Mouse (Mus musculus): Measurements from ENCODE around the gene Ercc6l2.
"Not testable (repeated sequence)": the region's sequence is repeated elsewhere in the genome, so short reads cannot be mapped to it uniquely, and the experiment has no call there.

Ercc6l2 gene

DNA sequence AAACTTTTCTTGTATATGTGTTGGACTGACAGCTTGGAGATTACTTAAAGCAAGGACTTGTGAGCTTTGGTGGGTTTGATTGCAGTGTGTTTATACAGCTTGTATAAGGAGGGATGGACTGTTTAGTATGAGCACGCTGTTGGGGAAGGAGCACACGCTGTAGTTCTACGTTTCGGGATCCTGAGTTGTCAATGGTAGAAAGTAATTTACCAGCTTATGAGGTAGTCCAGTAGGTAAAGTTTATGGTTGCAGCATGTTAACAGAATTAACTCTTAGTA lies 64.8 kb downstream of the Ercc6l2 start:
- in situ Hi-C loops (cut with MseI, MboI): no loop called here

DNA sequence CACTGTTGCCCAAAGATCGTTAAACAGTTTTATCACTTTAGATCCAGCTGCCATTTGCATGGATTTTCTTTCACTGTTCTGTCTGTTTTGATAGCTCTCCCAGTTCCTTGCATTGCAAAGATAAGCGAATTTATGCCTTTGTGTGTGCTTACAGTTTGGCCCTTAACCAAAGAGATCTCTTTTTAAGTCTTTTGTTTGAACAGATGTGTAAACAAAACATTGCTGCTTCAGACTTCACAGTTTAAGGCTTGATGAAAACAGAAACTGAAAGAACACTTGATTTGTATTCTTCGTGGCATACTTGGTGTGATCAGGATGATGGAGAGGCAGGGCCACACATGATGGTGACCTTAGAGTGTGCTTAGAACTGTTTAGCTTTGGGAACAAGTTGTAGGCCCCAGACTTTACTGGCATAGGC lies 70.5 kb downstream of the Ercc6l2 start:
- in situ Hi-C loops (cut with MseI, MboI): no loop called here

DNA sequence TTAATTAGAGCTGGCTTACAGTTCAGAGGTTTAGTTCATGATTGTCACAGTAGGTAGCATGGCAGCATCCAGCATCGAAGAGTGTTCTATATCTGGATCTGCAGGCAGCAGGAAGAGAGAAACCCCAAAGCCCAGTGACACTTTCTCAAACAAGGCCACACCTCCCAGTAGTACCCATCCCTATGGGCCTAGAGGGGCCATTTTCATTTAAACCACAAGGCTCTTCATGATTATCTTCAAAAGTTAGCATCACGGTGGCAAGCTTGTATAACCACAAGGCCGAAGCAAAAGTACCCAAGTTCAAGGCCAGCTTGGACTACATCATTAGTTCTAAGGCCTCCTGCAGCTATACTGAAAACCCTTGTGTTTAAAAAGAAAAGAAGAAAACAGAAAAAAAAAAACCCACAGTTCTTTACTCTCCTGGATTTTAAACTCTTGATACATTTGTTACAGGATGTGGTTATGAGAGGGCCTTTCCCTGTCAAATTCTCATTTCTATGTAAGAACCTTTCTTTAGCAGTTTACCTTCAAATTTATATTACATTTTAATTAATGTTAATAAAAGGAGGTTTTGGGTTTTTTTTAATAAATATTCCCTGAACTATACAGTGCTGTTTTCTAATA lies 71.5 kb downstream of the Ercc6l2 start:
- in situ Hi-C loops (cut with MseI, MboI): no loop called here

DNA sequence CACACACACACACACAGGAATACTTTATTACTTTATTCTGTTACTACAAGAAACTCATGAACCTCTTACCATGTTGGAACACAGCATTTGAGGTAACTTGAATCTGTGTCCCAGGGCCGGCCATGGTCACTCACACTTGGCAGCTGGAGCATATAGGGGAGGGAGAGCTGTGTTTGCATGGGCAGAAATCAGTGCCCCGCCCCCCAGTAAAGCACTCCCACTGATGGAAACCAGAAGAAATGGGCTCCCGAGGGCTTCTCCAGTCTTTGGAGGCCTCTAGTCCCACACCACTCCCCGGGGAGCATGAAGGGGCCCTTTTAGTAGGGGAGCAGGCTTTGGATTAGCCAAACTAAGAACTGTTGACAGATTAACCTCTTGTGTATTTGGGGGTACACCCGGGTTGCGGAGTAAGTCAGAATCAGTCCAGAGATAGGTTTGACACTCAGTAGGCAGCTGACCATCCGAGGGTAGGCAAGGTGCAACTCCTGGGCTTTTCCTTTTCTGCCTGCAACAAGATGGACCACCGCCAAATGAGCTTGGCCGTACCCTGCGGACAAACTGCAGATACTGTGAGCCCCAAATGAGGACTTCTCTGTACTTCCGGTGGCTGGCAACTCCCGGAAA lies 85.8 kb downstream of the Ercc6l2 start:
- in situ Hi-C loops (cut with MseI, MboI): no loop called here

DNA sequence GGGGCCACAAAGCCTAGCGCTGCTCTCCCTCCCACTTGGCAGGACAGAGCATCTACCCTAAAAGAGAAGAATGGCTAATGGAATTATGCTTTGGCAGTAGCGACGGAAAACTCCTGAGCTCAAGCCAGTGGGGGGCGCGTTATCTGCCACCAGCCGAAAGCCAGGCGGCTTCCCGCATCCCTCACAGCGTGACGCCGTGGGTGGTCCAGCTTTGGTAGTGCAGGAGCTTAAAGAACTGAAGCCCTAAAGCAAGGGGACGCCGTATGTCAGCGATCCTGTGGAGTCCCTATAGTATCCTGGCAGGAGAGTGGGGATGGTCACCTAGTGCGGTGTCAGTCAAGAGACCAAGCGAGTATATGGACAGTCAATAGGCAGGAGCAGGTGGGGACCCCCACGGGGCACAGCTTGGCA lies 86.3 kb downstream of the Ercc6l2 start:
- in situ Hi-C loops (cut with MseI, MboI): no loop called here

DNA sequence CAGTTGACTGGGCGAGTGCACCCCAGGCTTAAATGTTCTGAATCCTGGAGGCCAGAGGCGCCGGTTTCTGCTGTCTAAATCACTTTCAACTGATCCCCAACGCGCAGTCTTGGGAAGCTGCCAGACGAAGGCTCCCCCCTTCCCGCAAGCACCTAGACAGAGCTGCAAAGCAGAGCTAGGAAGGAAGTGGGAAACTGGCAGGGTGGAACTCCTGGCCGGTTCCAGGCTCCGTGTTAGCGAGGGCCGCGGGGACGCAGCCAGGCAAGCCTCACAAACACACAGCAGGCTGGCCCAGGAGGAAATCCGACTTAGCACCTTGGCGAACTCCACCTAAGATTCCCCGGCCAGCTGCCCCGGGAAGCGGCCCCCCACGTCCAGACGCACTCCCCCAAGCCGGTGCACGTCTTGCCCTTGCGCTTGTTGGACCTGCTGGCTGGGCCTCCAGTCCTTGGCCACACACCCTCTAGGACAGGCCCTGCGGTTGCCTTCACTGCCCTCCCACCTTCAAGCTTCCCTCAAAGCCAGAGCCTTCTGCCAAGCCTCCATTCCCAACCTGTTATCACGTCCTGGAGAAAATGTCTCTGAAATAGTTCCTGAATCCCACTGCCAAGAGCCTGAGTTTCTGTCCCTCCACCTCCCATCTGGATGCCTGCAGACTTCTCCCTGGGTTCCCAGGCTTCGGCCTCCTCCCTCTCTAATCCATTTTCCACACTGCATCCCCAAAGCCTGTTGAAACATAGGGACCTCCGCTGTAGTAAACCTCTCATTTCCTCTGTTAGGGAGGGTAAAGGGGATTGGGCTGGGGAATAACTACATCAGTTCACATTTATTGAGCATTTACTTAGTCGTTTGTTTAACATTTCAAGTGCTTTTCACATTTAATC lies 86.9 kb downstream of the Ercc6l2 start:
- in situ Hi-C loops (cut with MseI, MboI): no loop called here

DNA sequence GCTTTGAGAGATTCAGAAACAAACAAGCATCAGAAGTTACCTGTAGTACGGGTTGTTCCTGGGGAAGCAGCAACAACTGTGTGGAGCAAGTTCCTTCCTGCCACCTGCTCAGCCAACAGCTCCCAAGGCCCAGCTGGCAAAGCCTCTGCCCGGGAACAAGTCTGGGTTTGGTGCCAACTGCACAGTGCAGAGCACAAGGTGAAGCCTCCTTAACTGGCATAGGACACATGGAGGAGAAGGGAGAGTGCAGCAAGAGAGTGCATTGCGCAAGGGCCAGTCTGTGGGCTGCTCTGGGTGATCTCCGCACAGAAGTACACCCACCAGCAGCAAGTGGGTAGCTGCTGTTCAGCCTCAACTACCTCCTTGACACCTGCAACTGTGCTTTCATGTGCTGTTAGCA lies 91.5 kb downstream of the Ercc6l2 start:
- in situ Hi-C loops (cut with MseI, MboI): no loop called here

DNA sequence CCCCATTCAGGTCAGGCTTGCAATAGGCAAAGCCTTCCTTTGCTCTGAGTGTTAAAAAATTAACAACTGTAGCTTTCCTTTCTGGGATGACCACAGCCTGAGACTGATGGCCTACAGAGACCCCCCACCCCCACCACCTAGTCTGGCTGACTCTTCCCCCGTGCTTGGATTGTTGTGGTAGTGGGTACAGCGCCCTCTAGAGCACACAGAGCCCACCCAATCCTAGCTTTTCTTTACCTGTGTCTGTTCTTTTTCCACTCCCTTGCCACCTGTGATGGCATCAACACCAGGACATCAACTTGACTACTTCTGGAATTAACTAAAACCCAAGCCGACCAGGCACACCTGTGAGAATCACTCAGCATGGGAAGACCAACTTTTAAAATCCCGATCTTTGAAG lies 92.4 kb downstream of the Ercc6l2 start:
- in situ Hi-C loops (cut with MseI, MboI): no loop called here

DNA sequence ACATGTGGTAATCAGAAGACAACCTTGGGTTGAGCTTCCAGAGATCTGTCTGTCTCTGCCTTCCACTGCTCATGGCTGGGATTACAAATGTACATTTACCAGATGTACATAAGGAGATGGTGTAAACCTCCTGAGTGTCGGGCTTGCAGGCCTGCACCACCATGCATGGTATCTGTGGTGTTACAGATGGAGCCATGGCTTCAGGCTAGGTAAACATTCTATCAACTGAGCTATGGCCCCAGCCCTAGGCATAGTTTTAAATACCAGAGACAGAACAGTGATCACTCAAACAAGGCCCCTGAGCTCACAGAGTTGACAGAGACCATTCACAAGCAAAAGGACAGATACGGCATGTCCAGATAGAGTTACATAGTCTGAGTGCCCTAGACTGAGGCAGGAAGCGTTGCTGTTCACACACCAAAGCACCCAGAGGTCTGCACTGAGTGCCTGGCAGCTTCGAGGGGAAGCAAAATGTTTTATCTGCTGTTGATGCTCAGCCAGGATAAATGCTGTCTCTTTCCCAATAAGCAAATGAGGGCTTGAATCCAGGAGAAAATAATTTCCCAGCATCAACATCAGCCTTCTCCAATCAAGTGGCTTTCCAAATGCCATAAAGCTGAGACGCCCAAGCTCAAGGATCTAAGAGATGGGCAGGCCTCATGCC lies 95.2 kb downstream of the Ercc6l2 start:
- in situ Hi-C loops (cut with MseI, MboI): no loop called here

DNA sequence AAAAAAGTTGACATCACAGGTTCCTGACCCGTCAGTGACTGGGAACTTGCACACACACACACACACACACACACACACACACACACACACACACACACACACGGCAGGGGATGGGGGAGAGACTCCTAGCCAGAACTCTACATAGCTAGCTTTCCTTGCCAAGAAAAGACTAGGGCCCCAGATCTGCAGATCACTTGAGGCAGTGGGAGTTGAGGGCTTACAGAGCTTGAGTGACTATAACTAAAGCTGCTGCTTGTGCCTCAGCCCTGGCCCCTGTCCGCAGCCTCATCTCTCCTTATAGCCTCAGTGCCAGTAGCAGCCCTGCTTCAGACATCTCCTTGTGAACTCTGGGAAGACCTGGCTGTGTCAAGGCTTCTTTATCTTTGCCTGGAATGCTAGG lies 96.6 kb downstream of the Ercc6l2 start:
- in situ Hi-C loops (cut with MseI, MboI): no loop called here

DNA sequence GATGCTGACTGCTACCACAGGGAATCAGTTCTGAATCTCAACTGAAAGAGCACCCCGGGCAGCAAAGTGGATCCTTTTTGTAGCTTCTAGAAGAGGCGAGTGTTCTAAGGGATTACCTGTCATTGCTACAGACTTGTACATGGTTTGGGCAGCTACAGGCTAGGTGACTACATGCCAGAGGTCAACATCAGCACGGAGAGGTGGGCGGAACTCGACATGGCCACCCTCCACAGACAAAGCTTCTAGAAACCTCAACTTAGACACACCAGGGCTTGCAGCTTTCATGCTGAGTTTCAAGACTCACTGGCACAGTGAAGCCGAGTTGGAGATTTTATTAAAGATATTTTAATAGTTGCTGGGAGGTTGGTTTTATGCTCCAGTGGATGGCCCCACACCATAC lies 98.1 kb downstream of the Ercc6l2 start:
- in situ Hi-C loops (cut with MseI, MboI): no loop called here

DNA sequence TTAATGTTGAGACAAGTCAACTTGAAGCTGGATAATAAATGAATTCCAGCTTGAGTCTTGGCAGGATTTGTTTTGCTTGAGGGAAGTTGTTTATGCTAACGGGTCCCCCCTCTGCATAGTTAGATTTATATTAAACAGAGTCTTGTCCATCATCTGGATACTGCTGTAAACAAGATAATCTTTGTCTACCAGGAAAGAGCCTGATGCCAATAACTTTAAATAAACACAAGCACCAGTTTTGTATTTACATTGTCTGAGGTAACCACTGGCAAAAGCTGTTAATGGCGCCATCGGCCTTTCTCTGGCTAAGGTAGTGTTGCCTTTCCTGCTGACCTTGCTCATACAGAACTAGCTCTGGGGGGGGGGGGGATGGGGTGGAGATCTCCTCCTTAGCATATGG lies 100.1 kb downstream of the Ercc6l2 start:
- in situ Hi-C loops (cut with MseI, MboI): no loop called here

DNA sequence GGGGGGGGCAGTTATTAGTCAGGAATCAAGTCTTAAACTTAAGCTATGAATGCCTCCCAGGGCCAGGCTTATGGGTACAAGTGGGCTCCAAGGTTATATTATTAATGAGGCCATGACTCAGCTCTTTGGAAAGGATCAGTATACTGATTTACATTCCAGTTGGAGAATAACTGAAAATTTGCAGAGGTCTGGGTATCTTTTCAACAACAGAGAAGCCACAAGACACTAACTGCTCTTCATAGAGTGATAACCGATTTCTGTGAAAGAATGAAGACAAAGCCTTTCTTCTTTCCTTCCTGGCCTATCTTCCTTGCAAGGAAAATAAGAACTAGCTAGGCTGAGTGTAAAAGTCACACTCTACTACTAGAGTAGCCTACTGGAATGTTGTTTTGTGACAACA lies 100.6 kb downstream of the Ercc6l2 start:
- in situ Hi-C loops (cut with MseI, MboI): no loop called here

DNA sequence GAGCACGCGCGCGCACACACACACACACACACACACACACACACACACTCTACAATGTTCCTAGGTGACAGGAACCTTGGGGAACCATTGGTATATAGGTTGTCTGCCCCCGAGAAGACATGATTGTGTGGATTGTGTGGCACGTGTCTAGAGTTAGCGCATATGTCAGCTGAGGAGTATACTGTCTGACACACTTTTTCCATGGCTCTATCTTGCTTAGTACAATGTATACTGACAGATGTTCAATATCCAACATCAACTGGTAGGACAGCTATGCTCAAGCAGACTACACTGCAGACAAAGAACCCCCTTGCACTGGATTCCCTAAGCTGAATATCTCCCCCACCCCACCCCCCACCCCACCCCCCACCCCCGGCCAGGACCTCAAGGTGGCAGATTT lies 101.5 kb downstream of the Ercc6l2 start:
- in situ Hi-C loops (cut with MseI, MboI): no loop called here

DNA sequence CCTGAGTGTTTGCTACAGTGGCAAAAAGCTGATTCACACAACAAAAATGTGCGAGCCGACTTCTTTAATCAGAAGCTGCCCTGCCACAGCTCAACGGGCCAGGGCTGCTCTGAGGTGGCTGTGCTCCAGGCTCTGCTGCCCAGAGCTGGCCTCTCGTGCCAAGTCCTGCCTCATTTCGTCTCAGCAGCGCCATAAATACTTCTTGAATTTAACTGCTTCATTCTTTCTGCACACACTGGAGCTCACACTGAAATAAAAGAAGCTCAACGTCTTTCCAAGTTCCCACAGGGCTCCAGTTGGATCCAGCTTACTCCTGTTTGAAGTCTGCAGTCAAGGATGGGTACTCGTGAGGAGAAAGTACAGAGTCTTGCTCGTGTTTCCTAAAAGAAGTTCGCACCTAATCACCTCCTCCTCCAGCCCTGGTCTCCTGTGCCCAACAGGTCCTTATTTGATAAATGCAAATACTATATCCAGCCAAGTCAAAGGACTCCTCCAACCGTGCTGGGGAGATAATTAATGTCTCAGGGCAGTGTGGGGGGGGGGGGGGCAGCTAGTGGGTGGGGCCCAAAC lies 102.2 kb downstream of the Ercc6l2 start:
- in situ Hi-C loops (cut with MseI, MboI): no loop called here

DNA sequence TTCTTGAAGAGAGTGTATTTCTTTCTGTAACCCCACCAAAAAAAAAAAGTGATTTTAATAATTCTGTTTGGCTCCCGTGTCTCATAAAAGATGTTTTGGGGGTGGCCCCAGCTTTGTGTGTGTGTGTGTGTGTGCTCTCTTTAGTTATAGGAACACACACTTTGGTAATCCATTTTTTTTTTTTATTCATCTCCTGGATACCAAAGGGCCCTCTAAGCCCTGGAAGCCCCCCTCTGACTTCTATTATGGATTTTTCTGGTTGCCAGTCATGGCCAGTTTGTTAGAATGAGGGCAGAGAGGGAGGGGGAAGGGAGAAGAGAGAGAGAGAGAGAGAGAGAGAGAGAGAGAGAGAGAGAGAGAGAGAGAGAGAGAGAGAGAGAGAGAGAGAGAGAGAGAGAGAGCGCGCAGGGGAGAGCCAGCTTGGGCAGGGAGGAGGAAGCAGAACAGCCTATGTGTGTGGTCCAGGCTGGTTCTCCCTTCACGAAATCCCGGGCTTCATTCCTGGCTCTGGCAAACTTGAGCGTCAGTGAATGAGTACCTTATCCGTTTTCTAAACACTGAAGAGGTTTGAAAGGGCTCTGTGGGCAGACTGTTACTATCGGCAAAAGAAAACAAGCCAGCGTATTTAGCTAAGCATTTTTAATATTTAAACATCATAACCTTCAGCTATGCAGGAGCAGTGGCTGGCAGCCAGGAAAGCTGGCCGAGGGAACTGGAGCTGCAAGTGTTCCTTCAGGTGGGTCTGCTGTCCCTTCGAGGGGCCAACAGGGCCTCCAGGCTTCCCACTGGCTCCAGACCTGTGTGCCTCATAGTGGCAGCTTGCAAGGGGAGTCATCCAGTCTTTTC lies 103.0 kb downstream of the Ercc6l2 start:
- in situ Hi-C loops (cut with MseI, MboI): no loop called here

DNA sequence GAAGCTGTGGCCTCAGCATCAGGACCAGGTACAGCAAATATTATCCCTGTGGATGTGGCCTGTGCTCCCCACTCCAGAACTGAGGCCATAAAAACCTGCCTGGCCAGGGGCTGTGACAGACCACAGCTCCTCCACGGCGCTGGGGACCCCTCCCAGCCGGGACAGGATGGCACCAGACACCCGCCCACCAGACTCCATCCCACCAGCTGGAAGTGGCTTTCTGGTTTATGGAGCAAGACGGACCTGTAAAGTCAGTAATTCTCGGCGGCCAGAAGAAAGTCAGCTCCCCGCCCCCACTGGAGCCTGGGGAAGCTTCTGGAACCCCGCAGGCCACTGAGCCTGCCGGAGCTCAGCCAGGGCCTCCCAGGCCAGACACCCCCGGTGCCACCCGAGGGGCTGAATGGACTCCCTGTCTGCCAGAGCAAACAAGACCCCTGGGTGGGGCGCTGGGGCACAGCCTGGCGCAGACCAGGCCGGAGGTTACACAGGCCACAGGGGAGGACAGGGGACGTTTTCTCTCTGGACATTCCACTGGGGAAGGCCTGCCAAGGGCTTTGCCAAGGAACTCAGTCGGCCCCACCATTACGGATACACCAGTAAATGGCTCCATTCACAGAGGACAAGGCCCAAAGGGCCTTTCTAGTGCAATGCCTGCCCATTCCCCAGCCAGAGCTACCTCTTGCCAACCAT lies 103.8 kb downstream of the Ercc6l2 start:
- in situ Hi-C loops (cut with MseI, MboI): no loop called here

DNA sequence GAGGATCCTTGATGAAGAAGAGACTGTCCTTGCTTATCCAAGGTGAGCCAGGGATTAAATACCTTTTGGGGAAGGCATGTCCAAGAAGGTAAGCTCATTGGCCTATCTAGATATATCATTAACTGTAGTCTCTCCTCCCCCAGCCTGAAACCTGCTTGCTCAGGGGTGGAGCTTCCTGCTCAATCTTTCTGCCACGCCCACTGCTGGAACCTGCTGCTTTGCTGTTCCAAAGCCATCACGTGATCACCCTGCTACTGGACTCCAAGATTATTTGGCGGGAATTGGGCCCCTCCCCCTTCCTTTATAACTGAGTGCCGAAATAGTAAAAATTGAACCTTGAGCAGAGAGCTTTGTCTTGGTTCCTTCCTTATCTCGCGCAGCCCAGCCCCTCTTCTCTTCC lies 109.0 kb downstream of the Ercc6l2 start:
- in situ Hi-C loops (cut with MseI, MboI): not testable (repeated sequence)

DNA sequence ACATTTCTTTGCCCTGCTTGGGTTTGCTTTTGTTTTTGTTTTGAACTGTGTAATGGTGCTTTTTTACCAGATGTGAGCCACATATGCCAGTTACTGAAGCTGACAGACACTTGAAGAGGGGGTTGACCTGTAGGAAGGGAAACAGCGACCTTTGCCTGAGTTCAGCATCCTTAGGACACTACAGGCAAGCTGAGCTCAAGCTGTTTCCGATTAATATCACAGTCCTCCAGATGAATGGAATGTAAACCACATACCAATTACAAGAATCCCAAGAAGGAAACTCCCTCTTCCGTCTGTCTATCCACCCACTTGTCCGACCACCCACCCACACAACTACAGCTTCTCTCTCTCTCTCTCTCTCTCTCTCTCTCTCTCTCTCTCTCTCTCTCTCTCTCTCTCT lies 112.3 kb downstream of the Ercc6l2 start:
- in situ Hi-C loops (cut with MseI, MboI): no loop called here

DNA sequence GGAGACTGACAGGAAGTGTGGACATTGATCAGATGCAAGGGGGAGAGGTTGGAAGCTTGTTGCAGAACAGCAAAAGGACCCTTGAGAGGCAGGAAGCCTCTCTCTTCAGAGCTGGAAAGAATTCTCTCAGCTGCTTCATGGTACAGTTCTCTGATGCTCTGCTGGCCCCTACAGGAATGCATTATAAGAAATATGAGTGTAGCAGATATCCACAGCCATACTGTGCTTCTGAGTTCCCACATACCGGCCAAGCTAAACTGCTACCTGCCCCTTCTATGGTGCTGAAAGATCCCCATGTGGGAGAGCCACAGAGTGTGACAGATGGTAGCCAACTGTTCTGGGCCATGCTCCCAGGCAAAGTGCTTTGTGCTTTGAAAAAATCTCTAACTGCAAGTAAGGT lies 114.3 kb downstream of the Ercc6l2 start:
- in situ Hi-C loops (cut with MseI, MboI): no loop called here

Data from mouse trophoblast stem cell (cell line).